In genomic region chr10:118121937-118122285, GRCm38 (mm10) we compare ENCODE assay signal across 9 mouse cellular contexts. TPM values are rescaled to one million over a fixed set of nuclear protein-coding genes. Genes with fewer than 3 reads are reported as not detected.
DNase-seq lines count a peak whose midpoint lies in the region; ATAC-seq and TF ChIP-seq lines count a peak whose summit lies in the region.
"Had no signal": no experiment of that assay in that cellular context is flagged by ENCODE, and none has a peak within 500 bp of the region (broad histone marks: within the 10 kb centered on the region; RNA-seq: fewer than 3 reads in every experiment).

No protein-coding gene starts in this region.

- DNase-seq in embryo, embryonic 10 days (ENCODE audit: low spot score), result peak; percentile 26
- no peak for DNase-seq in embryo, embryonic 9.5 days (ENCODE audit: extremely low spot score)
- peak; percentile 35 to 64 for DNase-seq in spleen, adult 2 months (ENCODE audit: low read depth in 1 of 2, low spot score in 2 of 2)
- DNase-seq in spleen, postnatal 4 days (ENCODE audit: low spot score in 2 of 2), result no peak
- no peak for DNase-seq in cerebellum, postnatal 36 days
- no peak for DNase-seq in adrenal gland, adult 8-10 months

- no peak overlapping the region for H3K27ac ChIP-seq in spleen, adult 2 months (ENCODE audit: insufficient read depth, low read length)

- no peaks in the 10 kb centered on the region for H3K27me3 ChIP-seq in spleen, adult 2 months (ENCODE audit: control insufficient read depth, insufficient read depth, low read length)
- H3K27me3 ChIP-seq: CH12.LX had no signal

- no peak for TF ChIP-seq POLR2A in spleen, adult 2 months (IDR thresholded peaks at IDR 0.05; ENCODE audit: low read depth, low read length)

- H3K4me1 ChIP-seq in spleen, adult 2 months (ENCODE audit: control insufficient read depth, insufficient read depth, insufficient read length), result no peaks in the 10 kb centered on the region; the same call in 1 of the 2 replicates

- no peak overlapping the region for H3K4me3 ChIP-seq in spleen, adult 2 months (ENCODE audit: extremely low read depth, insufficient read depth, insufficient read length)

- ATAC-seq in inflammation-experienced regulatory T-cells, adult 6 months, result peak; percentile 68
- ATAC-seq in neutrophil, adult 5-6 weeks (ENCODE audit: extremely low read depth, insufficient number of reproducible peaks, low FRiP score, poor library complexity, severe bottlenecking), result peak; percentile 78

- peak; percentile 7; the same call in 1 of the 2 replicates for TF ChIP-seq CTCF in spleen, adult 2 months (IDR thresholded peaks at IDR 0.05; ENCODE audit: extremely low read depth, insufficient read depth, insufficient read length, insufficient replicate concordance)

- WGBS in spleen, adult 2 months, result 25% methylated on average over 13 of the region's 13 CpGs

- H3K36me3 ChIP-seq in spleen, adult 2 months (ENCODE audit: control insufficient read depth, insufficient read depth, low read length), result no peaks in the 10 kb centered on the region

RNA-seq across cellular contexts. Expression of gene Mdm1, which starts 19.7 kb away (rescaled TPM):
- polyA plus RNA-seq in spleen, adult 2 months (2012; rRNA removed), result 2.9 and 3.4 TPM in 2 replicates
- polyA plus RNA-seq in inflammation-experienced regulatory T-cells, adult 6 months (2017; shearing (Covaris generic)), result 10 to 100 TPM in 1 of 3 experiments, 1 to 10 TPM in 2; 4.5 to 10.9 (median 4.7) TPM
- total RNA-seq in neutrophil, adult 5-6 weeks (2017), result 67.0 and 74.5 TPM in 2 replicates
- 10 to 100 TPM; 11.6 to 15.6 (median 14.0) TPM for total RNA-seq in adrenal gland, adult 8-10 months (2022)

Comparison
In these comparisons a context has a peak if more than half of its experiments do, and no peak if none do; other contexts are left out.
1. DNase-seq: peak in embryo, embryonic 10 days (single experiment) and spleen, adult 2 months (2 of 2); none in embryo, embryonic 9.5 days (single experiment), spleen, postnatal 4 days (0 of 2), cerebellum, postnatal 36 days (0 of 2) and adrenal gland, adult 8-10 months (single experiment).